Mouse (Mus musculus) B cell, adult 2 months (primary cell): ENCODE measurements around the gene Tbc1d17.
A peak's percentile ranks its signal among the peaks of the same experiment; 100 is the strongest.

ENCODE experiments used
- DNase-seq, 2 experiments: peaks; one replicate each; pipeline ENCODE4 v3.0.0; 2022

Gene Tbc1d17

DNA sequence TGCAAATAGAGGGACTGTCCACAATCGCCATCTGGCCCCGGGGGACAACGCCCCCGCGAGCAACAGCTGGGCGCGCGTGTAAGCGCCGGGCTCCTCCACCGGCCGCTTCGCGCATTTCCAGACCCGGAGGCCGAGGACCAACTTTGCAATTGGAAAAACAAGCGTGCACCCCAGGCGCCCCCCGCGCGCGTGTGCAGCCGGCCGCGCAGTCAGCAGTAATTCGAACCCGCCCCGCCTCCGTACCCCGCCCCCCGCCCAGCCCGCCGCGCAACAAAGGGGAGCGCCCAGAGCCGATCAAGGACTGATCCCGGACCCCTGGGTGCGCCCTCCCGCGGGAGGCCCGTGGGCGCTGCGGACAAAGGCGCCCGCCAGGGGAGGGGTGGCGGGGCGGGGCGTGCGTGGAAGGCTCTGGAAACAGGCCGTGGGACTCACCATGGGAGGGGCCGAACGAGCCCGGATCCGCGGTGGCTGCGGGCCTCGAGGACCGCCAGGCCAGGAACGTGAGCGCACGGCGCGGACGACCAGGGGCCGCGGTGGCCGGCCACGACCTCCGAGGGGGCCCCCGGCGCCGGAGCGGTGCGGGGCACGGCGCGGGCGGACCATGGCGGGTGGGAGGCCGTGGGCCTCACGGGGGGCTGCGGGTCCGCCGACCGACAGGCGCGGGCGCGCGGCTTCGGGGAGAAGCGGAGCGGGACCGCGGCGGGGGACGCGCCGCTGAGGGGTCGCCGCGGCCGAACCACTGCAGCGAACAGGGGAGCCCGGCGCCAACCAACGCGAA is 20.2 kb upstream of the Tbc1d17 start:
- DNase-seq, result peak; percentile 51 to 55

DNA sequence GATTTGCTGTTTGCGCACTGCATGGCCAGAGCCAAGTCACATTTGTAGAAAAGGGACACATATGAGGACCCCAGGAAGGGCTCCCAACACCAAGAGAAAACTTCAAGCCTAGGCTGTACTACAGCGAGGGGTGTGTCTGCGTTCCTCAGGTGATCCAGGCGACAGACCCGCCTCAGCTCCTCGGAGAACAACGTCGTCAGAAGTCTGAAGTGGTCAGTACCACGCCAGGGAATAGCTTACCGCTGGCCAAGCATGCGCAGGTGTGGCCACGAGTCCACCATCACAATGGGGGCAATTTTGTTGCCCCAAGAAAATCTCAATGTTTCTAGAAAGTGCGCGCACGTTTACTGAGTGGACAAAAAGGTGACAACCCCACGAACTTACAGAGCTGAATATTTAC is 19.6 kb upstream of the Tbc1d17 start:
- no peak for DNase-seq

DNA sequence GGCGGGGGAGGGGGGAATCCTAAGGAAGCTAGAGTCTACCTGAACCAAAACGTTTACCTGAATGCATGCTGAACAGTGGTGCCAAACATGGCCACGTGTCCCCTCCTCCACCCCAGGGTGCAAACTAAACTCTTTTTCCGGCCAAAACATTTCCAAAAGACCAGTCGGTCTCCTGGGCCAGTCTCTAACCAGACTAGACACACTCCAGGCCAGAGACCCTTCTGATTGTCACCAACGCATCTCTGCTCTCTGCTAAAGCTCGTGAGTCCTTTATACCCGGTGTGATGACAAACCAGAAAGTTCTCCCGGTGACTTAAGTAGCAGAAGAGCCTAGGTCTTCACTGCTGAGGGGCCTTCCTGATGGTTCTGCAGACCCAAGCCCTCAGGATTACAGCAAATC is 18.9 kb upstream of the Tbc1d17 start:
- DNase-seq, result no peak

DNA sequence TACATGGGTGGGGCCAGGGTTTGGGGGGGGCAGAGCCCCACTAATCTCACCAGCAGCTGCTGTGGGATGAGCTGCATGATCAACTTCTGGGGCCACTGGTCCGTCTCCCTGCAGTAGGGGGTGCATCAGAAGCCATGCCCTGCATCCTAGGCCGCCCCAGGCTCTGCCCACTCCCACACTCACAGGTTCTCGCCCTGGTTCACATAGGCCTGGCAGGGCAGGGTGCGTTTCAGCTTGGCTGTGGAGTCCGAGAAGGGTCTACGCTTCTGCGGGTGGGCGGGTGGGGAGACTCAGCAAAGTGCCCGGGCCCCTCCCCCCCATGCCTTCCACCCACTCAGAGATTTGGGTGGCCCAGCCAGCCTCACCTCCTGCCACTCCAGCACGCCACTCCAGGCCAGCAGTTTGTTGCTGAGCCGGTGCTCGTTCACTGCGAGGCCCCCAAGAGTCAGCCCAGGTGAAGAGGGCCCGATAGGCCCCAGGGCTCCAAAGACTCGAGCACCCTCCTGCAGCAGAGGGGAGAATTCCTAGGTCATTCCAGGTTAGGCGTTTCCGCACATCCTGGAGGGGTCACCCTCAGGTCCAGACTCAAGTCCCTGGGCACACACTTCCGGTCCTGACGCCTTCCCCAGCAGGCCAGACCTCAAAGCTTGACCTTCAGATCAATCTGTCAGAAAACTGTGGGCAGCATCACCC is 18.3 kb upstream of the Tbc1d17 start:
- no peak for DNase-seq

DNA sequence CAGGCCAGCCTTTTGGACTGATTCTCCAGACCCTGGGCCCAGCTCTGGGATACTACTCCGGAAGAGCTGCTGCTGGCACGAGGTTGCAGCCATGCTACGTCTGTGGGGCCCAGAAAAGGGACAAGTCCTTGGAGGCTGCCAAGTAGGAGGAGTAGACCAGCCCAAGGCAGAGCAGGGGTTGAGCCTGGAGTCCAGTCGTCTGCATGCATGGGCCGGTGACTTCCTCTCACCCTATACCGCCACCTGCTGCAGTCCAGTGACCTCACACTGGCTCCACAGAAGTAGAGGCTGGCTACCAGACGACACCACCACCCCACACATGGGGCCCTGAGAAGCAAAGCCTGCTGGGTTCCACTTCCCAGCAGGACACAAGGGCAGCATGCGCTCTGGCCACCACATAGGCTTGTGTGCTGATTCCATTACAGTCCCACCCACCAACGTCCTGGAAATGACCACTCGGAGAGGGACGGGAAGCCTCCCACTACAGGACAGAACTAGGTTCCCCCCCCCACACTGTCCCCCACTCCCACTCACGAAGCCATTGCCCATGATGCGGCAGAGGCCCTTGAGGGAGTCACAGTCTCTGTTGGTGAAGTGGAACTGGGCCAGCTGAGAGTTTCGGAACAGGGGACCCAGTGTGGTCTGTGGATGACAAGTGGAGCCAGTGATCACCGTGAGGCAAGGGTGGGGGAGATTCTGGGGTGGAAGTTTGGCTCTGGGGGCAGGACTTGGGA is 17.6 kb upstream of the Tbc1d17 start:
- DNase-seq, result no peak

DNA sequence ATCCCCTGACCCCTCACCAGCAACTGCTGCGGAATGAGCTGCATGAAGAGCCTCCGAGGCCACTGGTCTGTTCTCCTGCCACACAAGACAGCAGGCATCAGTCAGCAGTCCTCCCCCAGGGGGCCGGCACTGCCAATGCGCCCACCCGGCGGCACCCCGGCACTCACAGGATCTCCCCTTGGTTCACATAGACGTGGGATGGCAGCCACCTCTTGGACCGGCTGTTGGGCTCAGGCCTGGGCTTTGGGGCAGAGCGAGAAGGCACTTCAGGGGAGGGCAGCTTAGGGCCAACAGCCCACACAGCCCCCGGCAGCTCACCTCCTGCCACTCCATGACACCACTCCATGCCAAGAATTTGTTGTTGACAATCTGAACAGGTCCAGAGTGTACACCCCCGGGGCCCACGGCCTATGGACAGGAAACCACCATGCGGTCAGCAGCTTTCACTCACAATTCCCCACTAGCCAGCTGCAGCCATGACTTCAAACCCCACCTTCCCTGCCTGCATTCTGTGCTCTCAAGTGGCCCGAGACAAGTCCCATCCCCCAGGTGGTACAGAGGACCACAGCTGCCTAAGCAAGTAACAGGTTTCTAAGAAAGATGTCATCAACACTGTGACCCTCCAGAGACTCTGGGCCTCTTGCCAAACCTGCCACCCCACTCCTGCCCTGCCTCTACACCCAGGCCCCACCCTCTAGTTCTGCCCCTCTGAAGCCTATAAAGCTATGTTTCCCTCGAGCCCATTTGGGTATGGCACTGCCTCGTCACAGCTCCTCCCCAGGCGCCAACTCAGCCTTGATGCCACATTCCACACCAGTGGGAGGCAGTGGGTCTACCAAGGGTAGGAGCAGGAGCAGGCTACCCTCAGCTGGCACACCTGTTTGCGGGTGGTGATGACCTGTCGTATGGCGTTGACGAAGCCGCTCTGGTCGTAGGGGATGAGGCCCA is 16.0 kb upstream of the Tbc1d17 start:
- no peak for DNase-seq

DNA sequence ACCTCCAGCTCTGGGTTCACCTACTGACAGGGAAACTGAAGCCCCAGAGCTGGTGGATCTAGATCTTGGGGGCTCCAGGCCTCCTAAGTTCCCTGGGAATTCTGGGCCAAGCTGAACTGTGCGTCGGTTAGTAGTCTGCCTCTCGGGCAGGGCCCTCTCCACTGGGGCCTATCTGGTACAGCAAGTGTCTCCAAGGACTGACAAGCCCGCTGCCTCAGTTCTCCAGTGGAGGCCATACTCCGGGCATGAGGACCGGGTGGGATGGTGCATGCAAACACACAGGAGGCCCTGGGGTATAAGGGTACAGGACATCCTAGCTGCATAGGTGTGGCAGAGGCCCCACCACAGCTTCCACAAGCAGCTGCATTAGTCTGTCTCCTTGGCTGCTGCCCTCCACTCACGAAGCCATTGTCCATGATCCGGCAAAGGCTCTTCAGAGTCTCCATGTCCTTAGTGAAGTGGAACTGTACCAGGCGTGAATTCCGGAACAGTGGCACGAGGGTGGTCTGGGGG is 15.2 kb upstream of the Tbc1d17 start:
- no peak for DNase-seq

DNA sequence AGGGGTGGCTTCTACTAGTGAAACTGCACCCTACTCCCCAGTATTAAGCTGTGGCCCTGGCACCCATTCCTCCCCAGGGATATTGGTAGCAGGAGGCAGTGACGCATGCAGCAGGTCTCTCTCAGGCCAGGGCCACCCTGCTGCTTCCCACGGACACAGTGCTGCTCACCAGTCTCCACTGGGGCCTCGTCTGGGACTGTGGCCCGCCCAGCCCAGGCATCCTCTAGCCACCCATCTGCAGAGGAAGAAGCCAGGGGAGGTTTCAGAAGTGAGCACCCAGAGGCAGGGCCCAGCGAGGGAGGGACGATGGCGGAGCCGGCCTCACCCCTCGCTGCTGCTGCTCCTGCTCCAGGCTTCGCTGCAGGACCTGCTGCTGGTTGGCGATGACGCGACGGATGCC is 14.3 kb upstream of the Tbc1d17 start:
- no peak for DNase-seq

DNA sequence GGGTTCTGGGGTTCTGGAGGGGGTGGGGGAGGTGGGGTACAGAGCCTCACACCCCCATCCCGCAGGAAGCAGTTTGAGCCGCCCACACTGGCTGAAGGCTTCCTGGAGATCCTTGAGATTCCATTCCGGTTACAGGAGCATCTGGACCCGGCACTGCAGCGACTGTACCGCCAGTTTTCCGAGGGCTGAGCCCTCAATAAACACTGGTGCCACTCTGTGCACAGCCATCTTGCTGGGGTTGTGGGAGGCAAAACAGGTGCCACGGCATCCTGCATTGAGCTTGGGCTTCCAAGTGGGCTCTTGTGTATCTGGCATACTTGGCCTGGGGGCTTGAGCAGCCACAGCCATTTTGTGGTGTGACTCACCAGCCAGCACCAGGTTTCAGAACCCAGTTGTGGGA is 13.6 kb upstream of the Tbc1d17 start:
- no peak for DNase-seq

DNA sequence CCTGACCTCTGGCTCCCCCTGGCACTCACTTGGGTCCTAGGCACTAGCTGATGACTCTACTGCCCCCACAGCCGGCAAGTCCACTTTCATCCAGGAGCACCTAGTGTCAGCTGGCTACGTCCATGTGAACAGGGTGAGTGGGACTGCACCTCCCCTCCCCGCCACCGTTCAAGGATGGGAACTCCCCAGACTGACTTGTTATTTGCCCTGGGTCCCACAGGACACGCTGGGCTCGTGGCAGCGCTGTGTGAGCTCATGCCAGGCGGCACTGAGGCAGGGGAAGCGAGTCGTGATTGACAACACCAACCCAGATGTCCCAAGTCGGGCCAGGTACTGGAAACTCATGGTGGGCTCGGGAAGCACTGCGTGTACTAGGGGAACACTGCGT is 12.5 kb upstream of the Tbc1d17 start:
- no peak for DNase-seq

DNA sequence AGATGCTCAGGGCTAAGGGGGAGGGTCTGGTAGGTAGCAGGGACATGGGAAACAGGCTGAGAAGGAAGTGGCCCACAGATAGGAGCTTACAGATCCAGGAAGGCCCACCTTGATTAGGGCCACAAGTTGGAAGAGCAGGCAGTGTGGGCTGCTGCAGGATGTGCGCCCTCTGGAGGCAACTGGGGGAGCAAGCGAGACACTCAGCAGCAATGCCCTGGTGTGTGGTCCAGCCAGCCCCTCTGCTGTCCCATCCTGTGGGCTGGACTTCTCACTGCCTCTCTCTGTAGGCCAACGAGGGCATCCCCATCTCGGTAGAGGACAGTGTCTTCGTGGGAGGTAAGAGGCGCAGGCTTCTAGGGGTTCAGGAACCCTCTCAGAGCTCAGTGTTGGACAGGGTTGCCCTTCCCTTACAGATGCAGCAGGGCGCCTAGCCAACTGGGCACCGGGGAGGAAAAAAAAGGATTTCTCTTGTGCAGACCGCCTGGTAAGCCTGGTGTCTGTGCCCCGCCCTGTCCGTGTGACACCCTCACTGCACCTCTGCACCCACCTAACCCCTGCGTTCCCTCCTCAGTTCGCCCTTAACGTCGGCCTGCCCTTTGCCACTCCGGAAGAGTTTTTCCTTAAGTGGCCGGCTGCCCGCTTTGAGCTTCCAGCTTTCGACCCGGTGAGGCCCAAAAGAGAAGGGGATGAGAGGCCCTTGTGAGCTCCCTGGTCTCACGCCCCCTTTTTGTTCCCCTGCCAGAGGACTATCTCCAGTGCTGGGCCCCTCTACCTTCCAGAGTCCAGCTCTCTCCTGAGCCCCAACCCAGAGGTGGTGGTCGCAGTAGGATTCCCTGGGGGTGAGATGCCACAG is 11.9 kb upstream of the Tbc1d17 start:
- peak; percentile 79 for DNase-seq

DNA sequence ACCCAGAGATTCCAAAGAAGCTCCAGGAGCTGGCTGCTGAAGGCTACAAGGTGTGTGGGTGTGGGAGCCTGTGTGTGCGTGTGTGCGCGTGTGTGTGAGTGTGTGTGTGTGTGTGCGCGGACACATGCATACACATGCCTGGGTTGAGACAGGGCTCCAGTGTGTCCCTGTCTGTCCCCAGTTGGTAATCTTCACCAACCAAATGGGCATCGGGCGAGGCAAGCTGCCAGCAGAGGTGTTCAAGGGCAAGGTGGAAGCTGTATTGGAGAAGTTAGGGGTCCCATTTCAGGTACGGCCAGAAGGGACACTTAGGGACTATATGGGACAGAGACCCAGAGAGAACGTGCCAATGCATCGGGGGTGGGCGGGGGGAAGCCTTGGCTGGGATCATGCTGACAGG is 11.0 kb upstream of the Tbc1d17 start:
- DNase-seq, result no peak

DNA sequence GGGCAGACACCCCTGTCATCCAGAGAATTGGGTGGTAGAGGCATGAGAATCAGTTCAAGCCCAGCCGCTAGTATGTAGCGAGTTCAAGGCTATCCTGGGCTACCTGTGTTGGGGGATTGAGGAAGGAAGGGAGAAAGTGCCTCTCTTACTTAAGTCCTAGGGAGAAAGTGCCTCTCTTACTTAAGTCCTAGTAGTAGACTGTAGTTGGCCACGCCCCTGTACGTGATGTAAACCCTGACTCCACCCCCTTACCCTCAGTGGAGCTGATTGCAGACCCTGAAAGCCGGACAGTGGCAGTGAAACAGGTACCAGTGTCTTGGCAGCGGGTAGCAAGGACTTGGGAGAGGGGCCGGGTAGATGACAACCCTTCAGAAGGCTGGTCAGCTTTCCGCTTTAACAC is 9.0 kb upstream of the Tbc1d17 start:
- peak; percentile 58 to 63 for DNase-seq

DNA sequence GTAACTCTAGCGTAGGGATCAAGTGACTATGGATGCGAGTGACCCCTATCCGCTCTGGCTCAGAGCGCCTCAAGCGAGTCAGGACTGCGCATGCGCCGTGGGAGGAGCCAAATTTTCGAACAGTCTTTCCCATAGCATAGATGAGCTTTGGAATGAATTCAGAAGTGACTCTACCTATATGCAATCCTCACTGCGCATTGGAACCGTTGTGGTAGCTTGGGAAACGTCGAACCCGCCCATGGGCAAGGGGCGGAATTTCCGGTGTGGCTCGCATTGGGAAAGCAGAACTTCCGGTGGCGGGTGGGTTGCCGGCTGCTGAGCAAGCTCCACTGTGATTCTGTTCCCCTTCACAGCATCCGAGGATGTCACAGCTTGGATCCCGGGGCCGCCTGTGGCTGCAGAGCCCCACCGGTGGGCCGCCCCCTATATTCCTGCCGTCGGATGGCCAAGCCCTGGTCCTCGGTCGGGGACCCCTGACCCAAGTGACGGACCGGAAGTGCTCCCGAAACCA is 8.2 kb upstream of the Tbc1d17 start, which contains the start of gene Pnkp:
Pnkp (plus strand) TSS at position 98 of the 511 bp plus-strand sequence.
- DNase-seq, result peak; percentile 81 to 87

DNA sequence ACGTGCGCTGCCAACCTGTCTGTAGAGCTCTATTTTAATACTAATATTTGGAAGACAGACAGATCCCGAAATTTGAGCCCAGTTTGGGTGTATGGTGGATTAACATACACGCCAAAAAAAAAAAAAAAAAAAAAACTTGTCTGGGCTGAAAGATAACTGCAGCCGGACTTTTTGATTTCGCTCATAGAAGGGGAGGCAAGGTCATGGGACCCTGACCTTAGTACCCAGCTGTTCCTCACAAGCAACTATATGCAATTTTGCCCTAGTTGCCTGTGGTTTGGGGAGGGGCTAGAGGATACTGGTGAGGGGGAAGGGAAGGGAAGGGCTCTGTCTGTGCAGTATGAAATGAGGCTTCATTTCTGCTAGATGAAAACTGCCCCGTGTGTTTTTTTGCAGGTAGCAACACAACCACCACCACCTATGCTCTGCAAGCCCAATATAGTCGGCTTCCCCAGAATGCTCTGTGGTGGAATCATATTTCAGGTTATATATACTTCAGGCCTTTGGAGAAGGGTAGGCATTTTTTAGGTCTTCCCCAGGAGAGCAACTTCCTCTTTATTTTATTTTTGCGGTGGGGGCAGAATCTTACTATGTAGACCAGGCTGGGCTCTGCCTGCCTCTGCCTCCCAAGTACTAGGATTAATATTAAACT is 7.5 kb upstream of the Tbc1d17 start:
- DNase-seq, result peak in 1 of 2 experiments; percentile 24

DNA sequence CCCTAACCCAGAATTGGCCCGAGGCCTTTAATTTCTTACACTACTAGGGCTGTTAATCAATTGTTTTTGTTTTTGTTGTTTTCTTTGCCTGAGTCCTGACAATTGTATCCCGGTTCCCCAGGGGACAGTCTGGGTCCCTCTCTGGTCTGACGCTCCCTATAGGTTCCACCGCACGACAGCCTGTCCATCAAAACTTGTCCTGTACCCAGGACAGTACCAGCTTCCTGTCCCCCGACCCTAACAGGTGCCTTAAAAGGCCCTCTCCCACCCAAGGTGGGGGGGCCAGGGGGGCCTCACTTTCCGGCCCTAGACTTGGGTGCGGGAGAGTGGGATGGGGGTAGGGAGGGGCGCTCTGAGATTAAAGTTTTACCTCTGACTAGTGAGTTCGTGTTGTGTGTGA is 6.2 kb upstream of the Tbc1d17 start:
- DNase-seq, result no peak

DNA sequence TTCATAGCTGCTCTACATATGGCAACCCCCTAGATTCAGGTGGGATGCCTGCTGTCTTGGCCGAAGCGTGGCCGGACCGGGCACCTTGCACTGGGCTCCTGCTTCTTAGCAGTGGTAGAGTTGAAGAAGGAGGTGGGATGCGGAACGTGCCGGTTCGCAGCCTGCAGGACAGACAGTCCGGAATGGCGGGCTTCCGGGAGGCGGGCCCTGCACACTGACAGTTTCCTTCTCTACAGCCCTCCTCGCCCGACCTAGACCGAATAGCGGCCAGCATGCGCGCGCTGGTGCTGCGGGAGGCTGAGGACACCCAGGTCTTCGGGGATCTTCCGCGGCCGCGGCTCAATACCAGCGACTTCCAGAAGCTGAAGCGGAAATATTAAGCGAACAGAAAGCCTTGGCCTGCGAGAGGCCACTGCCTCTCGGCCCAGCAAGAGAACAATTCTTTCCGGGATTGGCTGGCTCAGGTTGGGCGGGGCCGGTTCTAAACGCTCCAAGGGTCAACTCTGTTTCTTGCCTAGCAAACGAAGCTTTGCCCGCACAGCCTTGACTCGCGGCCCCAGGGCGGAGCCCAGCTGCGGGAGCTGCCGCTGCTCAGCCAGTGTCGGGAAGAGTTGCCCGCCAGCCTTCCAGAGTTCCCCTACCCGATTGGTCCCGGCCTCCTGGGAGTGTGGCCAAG is 5.6 kb upstream of the Tbc1d17 start:
- DNase-seq, result peak; percentile 74 to 79

DNA sequence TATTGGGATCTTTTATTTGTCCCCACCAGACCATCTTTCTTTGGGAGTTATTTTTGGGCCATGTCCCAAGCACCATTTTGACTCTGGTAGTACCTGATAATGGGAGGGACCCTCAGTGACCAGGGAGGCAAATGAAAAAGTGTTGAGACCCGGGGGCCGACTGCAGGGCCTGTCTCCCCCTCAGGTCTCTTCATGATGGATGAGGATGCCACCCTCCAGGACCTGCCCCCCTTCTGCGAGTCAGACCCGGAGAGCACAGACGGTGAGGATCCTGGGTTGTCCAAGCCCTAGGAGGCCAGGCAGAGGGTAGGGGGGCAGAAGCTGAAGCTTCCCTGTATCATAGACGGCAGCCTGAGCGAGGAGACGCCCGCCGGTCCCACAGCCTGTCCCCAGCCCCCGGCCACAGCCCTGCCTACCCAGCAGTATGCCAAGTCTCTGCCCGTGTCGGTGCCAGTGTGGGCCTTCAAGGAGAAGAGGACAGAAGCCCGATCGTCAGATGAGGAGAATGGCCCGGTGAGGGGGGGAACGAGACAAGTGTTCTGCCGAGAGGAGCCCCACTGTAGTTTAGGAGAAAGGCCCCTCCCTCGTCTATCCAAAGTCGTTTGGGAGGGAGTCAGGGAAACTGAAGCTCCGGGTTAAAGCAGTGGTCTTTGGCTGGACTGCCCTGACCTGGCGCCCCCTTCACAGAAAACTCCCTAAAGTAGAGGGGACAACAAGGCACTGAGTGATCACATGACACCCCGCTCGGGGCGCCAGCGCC is 4.9 kb upstream of the Tbc1d17 start:
- no peak for DNase-seq

DNA sequence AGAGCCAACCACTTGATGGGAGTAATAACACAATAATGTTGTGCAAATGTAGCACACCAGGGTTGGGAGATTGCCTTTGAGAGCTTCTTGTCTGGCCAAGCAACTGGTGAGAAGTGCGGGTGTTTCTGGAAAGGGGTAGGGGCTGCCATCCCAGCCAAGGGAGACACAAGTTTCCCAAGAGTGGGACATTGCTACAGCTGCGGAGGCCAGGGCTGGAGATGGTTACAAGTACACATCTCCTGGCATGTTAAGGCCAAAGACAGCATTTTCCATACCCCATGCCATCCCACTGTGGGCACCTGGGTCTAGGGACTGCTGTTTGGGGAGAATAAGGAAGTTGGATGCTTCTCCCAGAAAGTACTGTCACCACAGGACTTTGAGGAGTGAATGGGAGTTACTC is 4.2 kb upstream of the Tbc1d17 start:
- DNase-seq, result no peak
